Mouse (Mus musculus): Measurements from ENCODE around the gene Zfp661.
"Not testable (repeated sequence)": the region's sequence is repeated elsewhere in the genome, so short reads cannot be mapped to it uniquely, and the experiment has no call there.

Zfp661 gene

GRCm38 (mm10) chr2:127586694-127587513 lies at the start of gene Zfp661, which contains the start of gene Mrps5:
Gene Zfp661 (minus strand): TSS chr2:127587094.
Gene Mrps5 (plus strand): TSS chr2:127587222.
- peak; percentile 80 to 93 for DNase-seq

GRCm38 (mm10) chr2:127635581-127635980 lies 48.7 kb upstream of the Zfp661 start:
- DNase-seq: peak; percentile 87 to 89

GRCm38 (mm10) chr2:127632601-127633000 lies 45.7 kb upstream of the Zfp661 start:
- DNase-seq: no peak

- no peak for DNase-seq
Measured at GRCm38 (mm10) chr2:127627990-127628570, 41.2 kb upstream of the Zfp661 start.

GRCm38 (mm10) chr2:127627354-127627753 lies 40.5 kb upstream of the Zfp661 start:
- DNase-seq: no peak

- DNase-seq: peak; percentile 51 to 62
Measured at GRCm38 (mm10) chr2:127625659-127626058, 38.8 kb upstream of the Zfp661 start.

GRCm38 (mm10) chr2:127624786-127625185 lies 37.9 kb upstream of the Zfp661 start:
- no peak for DNase-seq

GRCm38 (mm10) chr2:127622065-127622464 lies 35.2 kb upstream of the Zfp661 start:
- no peak for DNase-seq

- DNase-seq: no peak
Measured at GRCm38 (mm10) chr2:127619311-127619710, 32.4 kb upstream of the Zfp661 start.

- no peak for DNase-seq
Measured at GRCm38 (mm10) chr2:127612288-127612687, 25.4 kb upstream of the Zfp661 start.

- DNase-seq: peak; percentile 22 to 51
Measured at GRCm38 (mm10) chr2:127611386-127611785, 24.5 kb upstream of the Zfp661 start.

- DNase-seq: peak in 1 of 2 experiments; percentile 21
Measured at GRCm38 (mm10) chr2:127608986-127609385, 22.1 kb upstream of the Zfp661 start.

GRCm38 (mm10) chr2:127608234-127608633 lies 21.3 kb upstream of the Zfp661 start:
- peak; percentile 27 to 61 for DNase-seq

- no peak for DNase-seq
Measured at GRCm38 (mm10) chr2:127605203-127605602, 18.3 kb upstream of the Zfp661 start.

GRCm38 (mm10) chr2:127603383-127603782 lies 16.5 kb upstream of the Zfp661 start:
- DNase-seq: not testable (repeated sequence)

- peak in 1 of 2 experiments; percentile 43 for DNase-seq
Measured at GRCm38 (mm10) chr2:127590840-127591239, 3.9 kb upstream of the Zfp661 start.

- DNase-seq: peak in 1 of 2 experiments; percentile 58
Measured at GRCm38 (mm10) chr2:127590204-127590603, 3.3 kb upstream of the Zfp661 start.

- DNase-seq: no peak
Measured at GRCm38 (mm10) chr2:127588897-127589296, 2.0 kb upstream of the Zfp661 start.

GRCm38 (mm10) chr2:127587514-127587844 lies 585 bp upstream of the Zfp661 start:
- no peak for DNase-seq

GRCm38 (mm10) chr2:127584436-127584858 lies 2.4 kb downstream of the Zfp661 start:
- DNase-seq: peak; percentile 96

- no peak for DNase-seq
Measured at GRCm38 (mm10) chr2:127573322-127573721, 13.6 kb downstream of the Zfp661 start.

- peak; percentile 77 to 89 for DNase-seq
Measured at GRCm38 (mm10) chr2:127559070-127559966, 27.6 kb downstream of the Zfp661 start.

- DNase-seq: peak; percentile 24 to 51
Measured at GRCm38 (mm10) chr2:127551078-127551477, 35.8 kb downstream of the Zfp661 start.
